Mouse (Mus musculus): ENCODE data around the gene Rimbp2.

DNA sequence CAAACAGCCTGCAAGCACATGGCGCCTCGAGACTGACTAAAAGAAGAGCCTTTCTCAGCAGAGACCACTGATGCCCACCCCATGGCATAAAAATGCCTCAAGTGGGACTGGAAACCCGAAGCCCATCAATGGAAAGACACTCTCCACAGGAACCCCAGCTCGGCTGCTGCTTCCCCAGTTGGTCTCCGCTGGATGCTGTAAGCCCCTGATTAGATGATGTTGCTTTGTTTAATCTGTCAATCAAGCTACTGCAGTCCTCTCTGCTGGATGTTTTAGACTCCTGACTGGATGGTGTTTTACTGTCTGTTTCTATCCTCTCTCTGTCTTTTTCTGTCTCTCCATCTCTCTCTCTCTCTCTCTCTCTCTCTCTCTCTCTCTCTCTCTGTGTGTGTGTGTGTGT is 33.2 kb downstream of the Rimbp2 start:
- TF ChIP-seq EP300 (IDR thresholded peaks at IDR 0.05; ENCODE audit: low read depth) = no peak
- TF ChIP-seq CTCF (IDR thresholded peaks at IDR 0.05; ENCODE audit: low read depth) = no peak

Measured in heart, postnatal 0 days (tissue).